Mouse (Mus musculus): ENCODE measurements at regions not wholly inside any gene's neighbourhood (a gene's known extent, or its start where the extent isn't known, plus 50 kb on each side); places are given as distances from the start of the nearest gene placed in this dataset.

DNA sequence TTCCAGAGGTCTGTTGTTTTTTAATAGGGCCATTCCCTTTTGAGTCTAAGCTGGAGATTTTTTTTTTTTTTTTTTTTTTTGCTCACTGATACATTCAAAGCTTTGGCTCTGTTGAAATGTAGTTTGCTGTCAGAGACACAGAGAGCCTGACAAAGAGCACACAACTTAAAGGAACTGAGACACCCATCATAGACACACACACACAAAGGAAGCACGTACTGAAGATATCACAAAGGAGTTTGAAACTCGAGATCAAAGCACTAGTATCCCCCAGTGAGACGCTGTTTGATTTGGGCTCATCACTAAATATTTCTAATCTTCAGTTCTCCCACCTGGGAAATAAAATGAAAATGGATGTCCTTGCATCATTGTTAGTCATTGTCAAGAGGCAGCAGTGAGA lies 210.0 kb downstream of the Npr3 start:
- peak; percentile 56; the same call in 1 of the 2 replicates for ATAC-seq (replicated peaks)
- H3K27ac ChIP-seq, result no peak overlapping the region
- WGBS, result 39% methylated on average over 3 of the region's 3 CpGs
- H3K4me1 ChIP-seq, result no peaks in the 10 kb centered on the region
- no peaks in the 10 kb centered on the region for H3K27me3 ChIP-seq (replicated peaks)
- no peaks in the 10 kb centered on the region for H3K36me3 ChIP-seq (replicated peaks)
- no peaks in the 10 kb centered on the region for H3K9me3 ChIP-seq
- H3K9ac ChIP-seq, result no peak overlapping the region
- H3K4me3 ChIP-seq, result no peak overlapping the region
- no peak overlapping the region for H3K4me2 ChIP-seq

DNA sequence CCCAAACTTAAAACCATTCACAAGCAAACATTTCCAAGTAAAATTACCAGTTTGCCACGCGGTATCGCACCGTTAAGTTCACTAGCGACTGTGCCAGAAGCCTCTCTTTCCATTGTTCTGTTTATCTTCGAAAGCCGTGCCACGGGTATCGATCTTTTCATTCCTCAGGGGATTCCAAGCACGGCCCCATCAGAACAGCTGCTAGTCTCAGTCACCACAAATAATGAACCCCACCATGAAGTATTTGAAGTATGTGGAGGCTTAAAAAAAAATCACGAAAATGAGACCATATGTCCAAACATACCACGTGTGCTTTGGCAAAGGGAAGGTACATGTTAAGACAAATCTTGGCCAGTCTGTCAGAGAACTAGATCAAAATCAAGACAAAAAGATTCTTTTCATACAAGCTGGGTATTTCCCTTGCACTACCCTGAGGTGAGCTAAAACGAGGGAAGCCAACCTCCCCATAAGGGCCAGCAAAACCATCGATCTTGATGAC lies 213.3 kb downstream of the Npr3 start:
- 72% methylated on average over 14 of the region's 14 CpGs for WGBS
- no peaks in the 10 kb centered on the region for H3K36me3 ChIP-seq (replicated peaks)
- ATAC-seq (replicated peaks), result no peak
- H3K4me2 ChIP-seq, result no peak overlapping the region
- H3K27me3 ChIP-seq (replicated peaks), result no peaks in the 10 kb centered on the region
- no peaks in the 10 kb centered on the region for H3K9me3 ChIP-seq
- H3K4me1 ChIP-seq, result no peaks in the 10 kb centered on the region
- H3K4me3 ChIP-seq, result no peak overlapping the region
- H3K27ac ChIP-seq, result no peak overlapping the region
- H3K9ac ChIP-seq, result no peak overlapping the region

DNA sequence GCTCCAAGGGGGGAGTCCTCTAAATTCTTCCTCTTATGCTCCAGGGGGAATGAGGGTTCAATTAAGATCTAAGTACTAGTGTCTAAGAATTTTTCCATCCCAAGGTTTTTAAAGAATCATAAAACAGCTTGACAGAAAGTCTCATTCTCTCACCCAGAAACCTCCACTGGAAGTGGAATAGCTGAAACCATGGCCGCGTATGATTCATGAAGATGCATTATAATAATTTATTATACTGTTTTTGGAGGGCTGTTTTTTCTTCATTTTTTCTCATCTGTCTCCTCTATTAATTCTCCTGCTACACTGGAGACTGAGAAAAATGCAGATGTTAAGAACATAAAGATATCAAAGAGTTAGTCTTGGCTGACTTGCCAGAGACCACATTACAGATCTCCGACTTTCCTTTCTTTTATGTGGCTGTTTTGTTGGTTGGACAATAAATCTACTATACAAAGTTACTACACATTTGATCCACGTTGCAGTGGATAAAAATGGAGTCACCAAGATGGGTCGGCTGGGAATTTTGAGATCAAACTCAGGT lies 242.2 kb downstream of the Npr3 start:
- no peak overlapping the region for H3K27ac ChIP-seq
- H3K4me3 ChIP-seq, result no peak overlapping the region
- no peak overlapping the region for H3K9ac ChIP-seq
- no peaks in the 10 kb centered on the region for H3K9me3 ChIP-seq
- WGBS, result 86% methylated on average over 5 of the region's 5 CpGs
- H3K36me3 ChIP-seq (replicated peaks), result no peaks in the 10 kb centered on the region
- H3K4me2 ChIP-seq, result no peak overlapping the region
- H3K27me3 ChIP-seq (replicated peaks), result no peaks in the 10 kb centered on the region
- ATAC-seq (replicated peaks), result no peak
- no peaks in the 10 kb centered on the region for H3K4me1 ChIP-seq

DNA sequence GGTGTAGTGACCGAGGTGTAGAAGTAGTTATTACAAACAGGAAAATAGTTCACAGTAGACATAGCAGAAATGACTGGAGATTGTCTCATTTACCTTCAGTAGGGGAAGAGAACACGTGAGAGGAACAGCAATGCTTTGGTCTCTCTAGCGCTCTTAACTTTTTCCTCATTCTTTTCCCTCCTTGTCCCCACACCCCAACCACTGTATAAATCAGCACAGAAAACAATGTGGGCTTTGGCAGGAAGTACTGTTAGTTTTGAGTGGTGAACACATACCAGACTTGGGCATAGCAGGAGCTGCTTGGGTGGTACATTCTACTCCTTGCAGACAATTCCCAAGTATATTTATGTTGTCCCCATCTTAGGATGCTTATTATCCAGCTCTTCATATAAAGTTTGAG lies 251.9 kb downstream of the Npr3 start:
- Histone ChIP-seq H3K27ac (no peak overlapping the region), H3K4me3 (no peak overlapping the region), H3K9ac (no peak overlapping the region), H3K9me3 (no peaks in the 10 kb centered on the region), H3K4me1 (no peaks in the 10 kb centered on the region), H3K27me3 (replicated peaks) (no peaks in the 10 kb centered on the region), H3K36me3 (replicated peaks) (no peaks in the 10 kb centered on the region), H3K4me2 (no peak overlapping the region)
- no peak for ATAC-seq (replicated peaks)
- WGBS, result 87% methylated on average over 3 of the region's 3 CpGs

DNA sequence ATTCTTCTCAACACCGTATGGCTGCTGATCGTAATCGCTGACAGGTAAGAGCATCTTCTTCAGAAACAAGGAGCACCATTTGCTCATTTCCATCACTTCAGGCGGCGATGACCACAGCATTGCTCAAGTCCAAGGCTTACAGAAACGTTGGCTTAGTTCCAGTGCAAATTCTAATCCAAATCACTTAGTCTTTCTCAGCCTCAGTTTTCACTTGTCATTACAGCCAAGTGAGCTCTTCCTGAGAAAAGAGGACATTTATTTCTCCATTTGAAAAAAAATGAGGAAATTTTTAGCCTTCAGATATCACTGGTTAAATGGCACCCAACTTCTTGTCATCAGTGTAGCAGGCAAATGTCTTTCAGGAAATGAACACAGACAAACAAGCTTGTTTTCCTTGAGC lies 246.8 kb upstream of the Tars start:
- no peak overlapping the region for H3K4me3 ChIP-seq
- no peak for ATAC-seq (replicated peaks)

GRCm38 (mm10) chr15:11644779-11645178 lies 245.3 kb upstream of the Tars start:
- H3K4me1 ChIP-seq, result no peaks in the 10 kb centered on the region
- WGBS, result 87% methylated on average over 7 of the region's 7 CpGs
- no peaks in the 10 kb centered on the region for H3K27me3 ChIP-seq (replicated peaks)
- H3K4me3 ChIP-seq, result no peak overlapping the region
- H3K36me3 ChIP-seq (replicated peaks), result no peaks in the 10 kb centered on the region
- ATAC-seq (replicated peaks), result no peak
- H3K9me3 ChIP-seq, result no peaks in the 10 kb centered on the region
- no peak overlapping the region for H3K9ac ChIP-seq
- no peak overlapping the region for H3K27ac ChIP-seq
- no peak overlapping the region for H3K4me2 ChIP-seq

More for the DNA sequence above, 246.8 kb upstream of the Tars start:
- Histone ChIP-seq H3K4me1 (no peaks in the 10 kb centered on the region), H3K27me3 (replicated peaks) (no peaks in the 10 kb centered on the region), H3K36me3 (replicated peaks) (no peaks in the 10 kb centered on the region), H3K9ac (no peak overlapping the region), H3K9me3 (no peaks in the 10 kb centered on the region), H3K4me2 (no peak overlapping the region), H3K27ac (no peak overlapping the region)
- 90% methylated on average over 6 of the region's 6 CpGs for WGBS

GRCm38 (mm10) chr15:11630654-11631053 lies 231.2 kb upstream of the Tars start:
- H3K27ac ChIP-seq, result no peak overlapping the region
- H3K27me3 ChIP-seq (replicated peaks), result no peaks in the 10 kb centered on the region
- 82% methylated on average over 2 of the region's 2 CpGs for WGBS
- H3K9ac ChIP-seq, result no peak overlapping the region
- H3K36me3 ChIP-seq (replicated peaks), result no peaks in the 10 kb centered on the region
- no peak overlapping the region for H3K4me2 ChIP-seq
- ATAC-seq (replicated peaks), result no peak
- no peak overlapping the region for H3K4me3 ChIP-seq
- no peaks in the 10 kb centered on the region for H3K4me1 ChIP-seq
- H3K9me3 ChIP-seq, result no peaks in the 10 kb centered on the region

DNA sequence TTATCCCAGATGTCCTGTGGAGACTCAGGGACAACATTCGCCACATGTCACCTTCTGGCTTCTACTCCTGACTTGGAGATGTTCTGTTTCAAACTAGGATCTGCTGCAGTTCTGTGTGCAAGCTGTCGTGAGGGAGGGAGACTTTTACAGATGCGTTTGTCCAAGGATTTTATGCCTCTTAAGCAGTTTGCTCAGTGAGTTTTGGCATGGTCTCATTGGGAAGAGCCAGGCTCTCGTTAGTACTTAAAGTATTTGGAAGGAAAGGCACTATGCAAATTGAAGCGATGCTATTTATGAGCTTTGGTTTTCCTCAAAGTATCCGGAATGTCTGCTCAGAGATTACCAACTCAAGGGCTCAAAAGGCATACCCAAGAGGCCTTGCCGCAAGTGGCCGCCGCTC lies 227.0 kb upstream of the Tars start:
- no peaks in the 10 kb centered on the region for H3K4me1 ChIP-seq
- no peak overlapping the region for H3K9ac ChIP-seq
- H3K27me3 ChIP-seq (replicated peaks), result no peaks in the 10 kb centered on the region
- H3K27ac ChIP-seq, result no peak overlapping the region
- no peaks in the 10 kb centered on the region for H3K36me3 ChIP-seq (replicated peaks)
- ATAC-seq (replicated peaks), result no peak
- H3K9me3 ChIP-seq, result no peaks in the 10 kb centered on the region
- no peak overlapping the region for H3K4me2 ChIP-seq
- no peak overlapping the region for H3K4me3 ChIP-seq
- 78% methylated on average over 9 of the region's 9 CpGs for WGBS

DNA sequence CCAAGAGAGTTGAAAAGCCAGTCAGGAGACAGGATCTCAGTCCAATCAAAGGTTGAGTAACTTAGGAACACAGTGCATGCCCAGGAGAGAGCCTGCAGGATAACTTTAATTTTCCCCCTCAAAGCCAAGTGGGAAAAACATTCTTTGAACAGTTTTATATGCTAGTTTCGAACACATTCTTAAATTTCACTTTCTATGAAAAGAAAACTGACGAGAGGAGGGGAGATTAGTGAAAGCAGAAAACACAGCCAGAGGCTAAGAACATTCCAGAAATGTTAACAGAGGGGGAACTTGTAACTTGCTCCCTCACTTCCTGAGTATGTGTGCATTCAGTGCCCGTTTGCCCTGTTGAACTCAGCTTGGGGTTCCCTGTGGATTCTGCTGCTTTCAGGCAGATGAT lies 213.0 kb upstream of the Tars start:
- H3K9me3 ChIP-seq, result no peaks in the 10 kb centered on the region
- no peak for ATAC-seq (replicated peaks)
- H3K27me3 ChIP-seq (replicated peaks), result no peaks in the 10 kb centered on the region
- H3K4me2 ChIP-seq, result no peak overlapping the region
- no peaks in the 10 kb centered on the region for H3K4me1 ChIP-seq
- no peak overlapping the region for H3K4me3 ChIP-seq
- no peak overlapping the region for H3K9ac ChIP-seq
- WGBS, result 56% methylated on average over 3 of the region's 3 CpGs
- H3K27ac ChIP-seq, result no peak overlapping the region
- no peaks in the 10 kb centered on the region for H3K36me3 ChIP-seq (replicated peaks)

DNA sequence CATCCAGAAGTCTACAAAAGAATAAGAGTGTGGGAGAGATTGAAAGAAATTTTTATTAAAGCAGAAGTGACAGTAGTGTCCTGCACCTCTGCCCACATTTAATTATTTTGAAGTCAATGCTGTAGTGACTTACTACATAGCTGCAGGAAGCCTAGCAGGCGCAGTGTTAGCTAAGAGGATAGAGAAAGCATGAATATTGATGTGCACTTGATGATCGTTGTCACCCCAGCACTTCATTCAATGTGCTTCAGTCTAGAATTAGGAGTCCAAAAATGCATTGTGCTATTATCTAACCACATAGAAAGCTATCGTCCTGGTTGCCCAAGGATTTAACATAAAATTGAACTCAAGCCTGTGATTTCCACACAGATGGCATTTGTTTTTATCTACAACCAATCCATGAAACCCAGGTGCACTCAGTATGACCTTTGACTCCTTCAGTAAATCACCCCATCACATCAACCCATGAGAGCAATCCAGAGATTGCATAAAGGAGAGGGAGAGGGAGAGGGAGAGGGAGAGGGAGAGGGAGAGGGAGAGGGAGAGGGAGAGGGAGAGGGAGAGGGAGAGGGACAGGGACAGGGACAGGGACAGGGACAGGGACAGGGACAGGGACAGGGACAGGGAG lies 210.7 kb upstream of the Tars start:
- H3K36me3 ChIP-seq (replicated peaks), result no peaks in the 10 kb centered on the region
- H3K4me1 ChIP-seq, result no peaks in the 10 kb centered on the region
- no peaks in the 10 kb centered on the region for H3K9me3 ChIP-seq
- H3K4me3 ChIP-seq, result no peak overlapping the region
- H3K27me3 ChIP-seq (replicated peaks), result no peaks in the 10 kb centered on the region
- WGBS, result 42% methylated on average over 3 of the region's 3 CpGs
- no peak overlapping the region for H3K27ac ChIP-seq
- H3K4me2 ChIP-seq, result no peak overlapping the region
- ATAC-seq (replicated peaks), result no peak
- H3K9ac ChIP-seq, result no peak overlapping the region

- Histone ChIP-seq H3K9ac (no peak overlapping the region), H3K4me3 (no peak overlapping the region), H3K4me2 (no peak overlapping the region), H3K4me1 (no peaks in the 10 kb centered on the region), H3K27me3 (replicated peaks) (no peaks in the 10 kb centered on the region), H3K36me3 (replicated peaks) (no peaks in the 10 kb centered on the region), H3K27ac (no peak overlapping the region), H3K9me3 (no peaks in the 10 kb centered on the region)
- ATAC-seq (replicated peaks), result no peak
Observed at GRCm38 (mm10) chr15:11607489-11607888, 208.0 kb upstream of the Tars start.

GRCm38 (mm10) chr15:11605677-11606076 lies 206.2 kb upstream of the Tars start:
- 86% methylated on average over 4 of the region's 4 CpGs for WGBS
- H3K27me3 ChIP-seq (replicated peaks), result no peaks in the 10 kb centered on the region
- no peaks in the 10 kb centered on the region for H3K36me3 ChIP-seq (replicated peaks)
- no peak for ATAC-seq (replicated peaks)
- H3K9me3 ChIP-seq, result no peaks in the 10 kb centered on the region
- no peak overlapping the region for H3K4me2 ChIP-seq
- H3K27ac ChIP-seq, result no peak overlapping the region
- no peak overlapping the region for H3K9ac ChIP-seq
- no peak overlapping the region for H3K4me3 ChIP-seq
- H3K4me1 ChIP-seq, result no peaks in the 10 kb centered on the region

GRCm38 (mm10) chr15:11597021-11597420 lies 197.6 kb upstream of the Tars start:
- H3K27ac ChIP-seq, result no peak overlapping the region
- no peaks in the 10 kb centered on the region for H3K27me3 ChIP-seq (replicated peaks)
- H3K4me3 ChIP-seq, result no peak overlapping the region
- H3K9ac ChIP-seq, result no peak overlapping the region
- no peak overlapping the region for H3K4me2 ChIP-seq
- H3K9me3 ChIP-seq, result no peaks in the 10 kb centered on the region
- no peaks in the 10 kb centered on the region for H3K4me1 ChIP-seq
- ATAC-seq (replicated peaks), result no peak
- H3K36me3 ChIP-seq (replicated peaks), result no peaks in the 10 kb centered on the region
- 86% methylated on average over 6 of the region's 6 CpGs for WGBS

Measured in midbrain, embryonic 15.5 days (tissue).